Mouse (Mus musculus) stomach, postnatal 0 days (tissue): ENCODE results near the gene Krt8. TPM values are rescaled to one million over a fixed set of nuclear protein-coding genes. Genes with fewer than 3 reads are reported as not detected.
A peak's percentile ranks its signal among the peaks of the same experiment; 100 is the strongest.

Experiments
- ATAC-seq: fragments of 200-750 bp; cut with Nextera tagmentation; 2 replicates; pipeline ENCODE4 v1.8.0; 2017; ENCODE audit not compliant: low FRiP score, low TSS enrichment
- DNase-seq: peaks from one replicate; pipeline ENCODE4 v3.0.0-alpha.2; 2016; ENCODE audit warnings: low spot score
- H3K27ac ChIP-seq: fragments of 300-500 bp; sonication (generic); replicated peaks from 2 replicates; pipeline ENCODE4 v1.5.1; 2014; ENCODE audit warnings: mild to moderate bottlenecking, control low read depth
- H3K27me3 ChIP-seq: fragments of 300-500 bp; sonication (generic); 2 replicates; pipeline ENCODE4 v1.6.1; 2014; ENCODE audit warnings: low read length; ENCODE audit not compliant: control insufficient read depth, insufficient read depth
- H3K36me3 ChIP-seq: fragments of 300-500 bp; sonication (generic); 2 replicates; pipeline ENCODE4 v1.6.1; 2014; ENCODE audit warnings: low read length, mixed read lengths; ENCODE audit not compliant: control insufficient read depth, insufficient read depth
- H3K4me1 ChIP-seq: fragments of 300-500 bp; sonication (generic); replicated peaks from 2 replicates; pipeline ENCODE4 v1.6.1; 2014; ENCODE audit warnings: antibody characterized with exemption; ENCODE audit not compliant: control insufficient read depth, insufficient read depth
- H3K4me2 ChIP-seq: fragments of 300-500 bp; sonication (generic); replicated peaks from 2 replicates; pipeline ENCODE4 v1.6.1; 2014; ENCODE audit warnings: low read depth, mild to moderate bottlenecking, control low read depth, moderate library complexity
- H3K4me3 ChIP-seq: fragments of 300-500 bp; sonication (generic); 2 replicates; pipeline ENCODE4 v1.5.1; 2014; ENCODE audit warnings: low read depth, low read length, control low read depth
- H3K9ac ChIP-seq: fragments of 300-500 bp; sonication (generic); 2 replicates; pipeline ENCODE4 v1.6.1; 2014; ENCODE audit warnings: mild to moderate bottlenecking, low read length, control low read depth, mixed read lengths
- H3K9me3 ChIP-seq: fragments of 300-500 bp; sonication (generic); 2 replicates; pipeline ENCODE4 v1.6.1; 2016; ENCODE audit warnings: low read length; ENCODE audit not compliant: control insufficient read depth
- CTCF ChIP-seq: IDR thresholded peaks from 2 replicates; pipeline ENCODE4 v1.5.1; 2016; ENCODE audit warnings: antibody characterized with exemption, low read depth, mild to moderate bottlenecking, moderate library complexity
- EP300 ChIP-seq: optimal IDR thresholded peaks from 2 replicates; pipeline ENCODE3; 2016; ENCODE audit warnings: antibody characterized with exemption
- WGBS: fragments of 180-500 bp; shearing (Covaris S2); extraction: QIAGEN DNeasy Blood & Tissue Kit; methylation state at CpG from one replicate; pipeline ENCODE4 v1.1.7; 2014; 5-methylcytosine and 5-hydroxymethylcytosine counted together
- polyA plus RNA-seq: library from polyadenylated mRNA; unstranded; fragments of >200 nt; fragmentation: Nextera tagmentation; extraction: Ambion mirVana; gene quantifications from 2 replicates; pipeline ENCODE4 v1.2.1, GENCODE M21; 2015

Gene Krt8
- polyA plus RNA-seq, 1 experiment from 2014 or later, result 1,902 TPM

DNA sequence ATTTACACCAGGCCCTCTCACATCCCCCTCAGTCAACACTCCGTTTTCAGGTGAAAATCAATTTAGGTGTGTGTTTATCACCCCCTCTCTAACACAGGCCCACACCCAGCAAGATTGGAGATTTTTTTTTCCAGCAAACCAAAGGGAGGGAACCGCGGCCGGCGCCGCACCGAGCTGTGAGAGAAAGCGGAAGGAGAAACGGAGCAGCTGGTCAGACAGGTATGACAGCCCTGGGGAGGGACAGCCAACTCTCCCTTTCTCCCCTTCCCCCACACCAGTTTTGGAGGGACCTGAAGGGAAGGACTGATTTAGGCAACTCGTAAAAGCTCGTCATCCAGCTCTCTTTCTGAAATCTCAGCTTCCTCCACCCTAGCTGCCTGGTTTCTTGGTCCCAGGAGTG is 2.0 kb upstream of the Krt8 start:
- H3K4me1 ChIP-seq, result peaks cover 8% of the 10 kb centered on the region

DNA sequence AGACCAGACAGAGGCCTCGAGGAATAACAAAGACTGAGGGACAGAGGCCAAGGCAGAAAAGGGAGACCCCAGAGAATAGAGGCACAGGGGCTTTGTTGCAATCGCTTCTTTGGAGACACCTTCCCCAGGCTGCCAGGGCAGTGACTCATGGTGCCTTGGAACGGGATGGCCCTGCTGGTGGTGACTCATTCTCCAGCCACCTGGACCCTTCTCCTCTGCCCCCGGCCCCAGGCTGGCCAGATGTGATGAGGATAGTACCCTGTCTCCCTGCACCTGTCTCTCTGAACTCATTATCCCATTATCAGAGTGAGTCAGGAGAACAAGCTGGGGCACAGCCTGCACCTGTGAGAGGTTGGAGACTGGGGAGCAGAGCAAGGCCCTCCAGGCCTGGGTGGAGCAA is 1.0 kb upstream of the Krt8 start:
- no peaks in the 10 kb centered on the region for H3K36me3 ChIP-seq
- no peak overlapping the region for H3K4me2 ChIP-seq
- peak overlapping the region; percentile 89 for H3K27ac ChIP-seq
- 31% methylated on average over 4 of the region's 4 CpGs for WGBS
- H3K9me3 ChIP-seq, result no peaks in the 10 kb centered on the region
- no peaks in the 10 kb centered on the region for H3K27me3 ChIP-seq
- TF ChIP-seq EP300, result no peak
- no peak for TF ChIP-seq CTCF
- ATAC-seq (0 out of 2 replicates have a peak, but pooled peaks have one; percentile 1), DNase-seq (peak; percentile 62)
- H3K4me1 ChIP-seq, result peaks cover 8% of the 10 kb centered on the region
- H3K4me3 ChIP-seq, result no peak overlapping the region
- H3K9ac ChIP-seq, result no peak overlapping the region

More for the DNA sequence above, 2.0 kb upstream of the Krt8 start:
- Histone ChIP-seq H3K27me3 (no peaks in the 10 kb centered on the region), H3K36me3 (no peaks in the 10 kb centered on the region), H3K4me2 (peak overlapping the region; percentile 0; the same call in 1 of the 2 replicates), H3K9ac (0 out of 2 replicates have a peak overlapping the region, but pooled peaks have one; percentile 18), H3K4me3 (no peak overlapping the region), H3K9me3 (no peaks in the 10 kb centered on the region), H3K27ac (peak overlapping the region; percentile 89)
- ATAC-seq (peak; percentile 11; the same call in 1 of the 2 replicates), DNase-seq (peak; percentile 83)
- 29% methylated on average over 11 of the region's 11 CpGs for WGBS
- TF ChIP-seq CTCF (no peak), EP300 (no peak)

DNA sequence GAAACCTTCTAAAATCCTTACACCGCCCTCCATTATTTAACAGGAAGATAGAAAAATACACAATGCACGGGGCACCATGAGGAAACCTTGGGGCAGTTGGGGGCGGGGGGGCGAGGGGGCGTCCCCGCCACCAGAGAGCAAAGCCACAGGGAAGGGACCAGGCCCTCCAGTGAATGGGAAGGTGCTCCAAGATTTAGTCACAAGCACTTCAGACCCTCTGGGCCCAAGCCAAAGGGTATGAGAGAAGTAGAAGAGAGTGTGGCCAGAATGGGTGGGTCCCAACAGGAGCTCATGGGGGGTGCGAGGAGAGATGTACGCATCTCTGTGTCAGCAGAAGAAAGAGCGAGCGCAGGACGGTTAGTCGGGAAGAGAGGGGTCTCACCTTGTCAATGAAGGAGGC is 766 bp downstream of the Krt8 start:
- 19% methylated on average over 12 of the region's 12 CpGs for WGBS
- Histone ChIP-seq H3K4me2 (peak overlapping the region; percentile 54), H3K9ac (peak overlapping the region; percentile 53), H3K27me3 (no peaks in the 10 kb centered on the region), H3K27ac (peak overlapping the region; percentile 67), H3K9me3 (no peaks in the 10 kb centered on the region), H3K36me3 (no peaks in the 10 kb centered on the region), H3K4me1 (peaks cover 8% of the 10 kb centered on the region), H3K4me3 (peak overlapping the region; percentile 39)
- TF ChIP-seq EP300, result no peak
- TF ChIP-seq CTCF, result no peak
- ATAC-seq (no peak), DNase-seq (no peak)

DNA sequence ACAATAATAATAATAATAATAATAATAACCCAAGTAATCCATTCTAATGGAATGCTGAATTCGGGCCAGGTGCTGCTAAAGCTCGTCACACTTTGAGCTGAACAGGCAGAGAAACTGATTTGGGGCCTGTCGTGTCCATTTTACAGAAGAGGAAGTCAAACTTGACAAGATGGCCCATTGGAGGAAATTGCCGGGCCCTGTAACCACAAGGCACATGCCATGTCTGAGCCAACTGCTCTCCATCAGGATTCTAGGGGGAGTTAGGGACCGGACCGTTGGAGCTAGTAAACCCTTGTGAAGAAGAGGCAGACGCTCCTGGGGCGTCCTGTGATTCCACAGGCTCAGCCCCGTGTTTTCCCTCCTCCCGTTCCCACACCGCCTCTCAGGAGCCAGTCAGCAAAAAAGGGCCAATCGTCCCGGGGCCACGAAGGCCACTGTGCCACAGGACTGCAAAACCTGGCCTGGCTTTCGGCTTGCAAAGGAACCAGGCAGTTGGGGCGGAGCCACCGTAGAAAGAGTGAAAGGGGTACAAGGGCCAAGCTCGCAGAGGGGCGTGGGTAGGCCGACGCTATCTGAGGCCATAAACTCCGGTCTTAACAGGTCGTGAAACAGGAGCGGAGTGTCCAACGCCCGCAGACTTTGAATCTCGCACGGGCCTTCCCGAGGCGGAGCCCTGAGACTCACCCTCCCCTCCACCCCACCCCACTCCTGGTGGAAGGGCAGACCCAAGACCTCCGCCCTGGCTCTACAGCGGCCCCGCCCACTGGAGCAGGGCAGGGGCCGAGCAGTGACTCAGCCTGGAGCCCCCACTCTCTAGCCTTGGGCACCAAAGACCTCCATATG is 1.4 kb downstream of the Krt8 start:
- Histone ChIP-seq H3K4me3 (peak overlapping the region; percentile 39), H3K4me1 (peaks cover 8% of the 10 kb centered on the region), H3K27ac (peak overlapping the region; percentile 67), H3K4me2 (peak overlapping the region; percentile 54), H3K36me3 (no peaks in the 10 kb centered on the region), H3K9ac (peak overlapping the region; percentile 53), H3K27me3 (no peaks in the 10 kb centered on the region), H3K9me3 (no peaks in the 10 kb centered on the region)
- peak; percentile 91 for DNase-seq
- TF ChIP-seq CTCF (no peak), EP300 (no peak)
- 16% methylated on average over 32 of the region's 34 CpGs for WGBS
- peak; percentile 73 for ATAC-seq

DNA sequence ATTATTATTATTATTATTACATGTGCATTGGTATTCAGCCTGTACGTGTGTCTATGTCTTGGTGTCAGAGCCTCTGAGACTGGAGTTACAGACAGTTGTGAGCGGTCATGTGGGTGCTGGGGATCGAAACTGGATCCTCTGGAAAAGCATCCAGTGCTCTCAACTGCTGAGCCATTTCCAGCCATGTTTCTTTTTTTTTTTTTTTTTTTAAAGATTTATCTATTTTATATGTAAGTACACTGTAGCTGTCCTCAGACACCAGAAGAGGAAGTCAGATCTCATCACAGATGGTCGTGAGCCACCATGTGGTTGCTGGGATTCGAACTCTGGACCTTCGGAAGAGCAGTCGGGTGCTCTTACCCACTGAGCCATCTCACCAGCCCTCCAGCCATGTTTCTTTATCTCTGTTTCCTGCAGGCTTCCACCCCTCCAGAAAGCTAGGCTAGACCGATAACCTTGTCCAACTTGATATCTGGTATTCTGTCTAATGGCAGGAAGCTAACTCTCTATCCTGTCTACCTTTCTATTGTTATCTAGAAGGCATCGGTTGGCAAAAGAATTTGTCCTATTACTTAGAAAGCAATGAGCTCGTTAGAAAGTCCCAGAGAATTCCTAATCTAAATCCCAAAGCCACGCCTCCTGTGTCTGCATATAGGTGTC is 4.5 kb downstream of the Krt8 start:
- H3K4me1 ChIP-seq, result no peaks in the 10 kb centered on the region
- no peaks in the 10 kb centered on the region for H3K36me3 ChIP-seq
- no peak overlapping the region for H3K9ac ChIP-seq
- DNase-seq (no peak), ATAC-seq (no peak)
- WGBS, result 81% methylated on average over 11 of the region's 11 CpGs
- H3K27me3 ChIP-seq, result no peaks in the 10 kb centered on the region
- H3K27ac ChIP-seq, result no peak overlapping the region
- no peak overlapping the region for H3K4me3 ChIP-seq
- no peak overlapping the region for H3K4me2 ChIP-seq
- TF ChIP-seq EP300, result no peak
- TF ChIP-seq CTCF, result no peak
- H3K9me3 ChIP-seq, result no peaks in the 10 kb centered on the region
